ENCODE assay signal across 9 mouse cellular contexts in the genomic region with DNA sequence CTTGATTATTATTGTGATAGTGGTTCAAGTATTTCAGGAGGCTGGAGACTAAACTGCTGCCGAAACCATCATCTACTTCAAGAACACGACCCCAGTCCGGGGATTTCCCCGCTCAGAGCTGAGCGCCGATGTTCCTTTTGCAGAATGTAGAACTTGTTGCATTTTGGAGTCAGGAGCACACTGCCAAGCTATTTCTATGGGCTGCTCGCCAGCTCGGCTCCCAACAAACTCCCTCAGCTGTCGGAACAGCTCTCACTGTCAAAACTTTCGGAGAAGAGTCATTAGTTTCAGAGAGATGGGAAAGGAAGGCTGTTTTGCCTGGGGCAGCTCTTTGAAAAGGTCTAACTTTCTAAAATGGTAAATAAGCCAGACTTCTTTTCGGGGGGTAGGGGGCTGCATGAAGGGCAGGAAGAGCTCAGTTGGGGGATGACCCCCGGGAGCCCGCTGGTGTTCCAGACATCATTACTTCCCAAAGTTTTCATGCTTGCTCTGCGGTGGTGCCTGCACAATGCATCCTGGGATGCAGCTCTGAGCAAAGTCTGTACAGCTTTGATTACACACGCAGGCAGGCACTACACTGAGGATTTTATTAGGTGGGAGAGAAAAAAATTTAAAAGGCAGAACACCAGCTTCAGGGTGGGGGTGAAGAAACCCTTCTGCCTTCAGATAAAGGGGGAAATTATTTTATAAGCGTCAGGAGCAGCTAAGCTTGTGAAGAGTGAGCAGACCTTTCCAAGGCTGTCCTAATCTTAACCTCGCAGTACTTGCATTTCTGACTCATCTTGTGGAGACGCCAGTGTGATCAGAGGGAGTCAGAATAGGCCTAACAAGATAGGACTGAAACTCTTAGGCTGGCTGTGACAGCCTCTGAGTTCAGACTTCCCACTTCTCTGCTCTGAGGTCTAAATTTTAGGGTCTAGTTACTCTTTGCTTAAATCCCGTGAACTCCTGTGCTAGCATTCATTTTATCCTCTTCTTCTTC.
A peak's percentile ranks its signal among the peaks of the same experiment; 100 is the strongest.
DNase-seq lines count a peak whose midpoint lies in the region; ATAC-seq and TF ChIP-seq lines count a peak whose summit lies in the region.
"Had no signal": no experiment of that assay in that cellular context is flagged by ENCODE, and none has a peak within 500 bp of the region (broad histone marks: within the 10 kb centered on the region; RNA-seq: fewer than 3 reads in every experiment).

No protein-coding gene starts in this region.

- no peaks in the 10 kb centered on the region for H3K4me1 ChIP-seq in lung, adult 2 months (ENCODE audit: control insufficient read depth, insufficient read depth, low read length)
- H3K4me1 ChIP-seq: heart, embryonic 15.5 days had no signal

- H3K4me3 ChIP-seq in lung, adult 2 months (replicated peaks; ENCODE audit: extremely low read depth, low read depth, low read length) = no peak overlapping the region
- H3K4me3 ChIP-seq: heart, embryonic 15.5 days had no signal

- TF ChIP-seq CTCF in lung, adult 2 months (IDR thresholded peaks at IDR 0.05; ENCODE audit: insufficient read depth, low read length) = no peak

- peak; percentile 55 to 71 for DNase-seq in adrenal gland, adult (ENCODE audit: inconsistent age in 2 of 2, low spot score in 1 of 2)
- no peak for DNase-seq in adrenal gland, postnatal 4 days (ENCODE audit: low spot score in 2 of 2)
- DNase-seq in lung, adult 18-20 months = peak; percentile 5 to 14
- no peak for DNase-seq in lung, adult 2 months
- DNase-seq in heart, postnatal 4 days = peak; percentile 64
- peak; percentile 34 for DNase-seq in lung, postnatal 14 days
- DNase-seq in thymus, postnatal 10 days (ENCODE audit: low spot score in 2 of 2) = no peak

- 62% methylated on average over 19 of the region's 19 CpGs for WGBS in lung, adult 2 months

- no peak for TF ChIP-seq POLR2A in lung, adult 2 months (IDR thresholded peaks at IDR 0.05; ENCODE audit: borderline replicate concordance, extremely low read depth, low read depth, low read length)

- ATAC-seq in erythroid progenitor cell, adult 5-6 weeks (replicated peaks; ENCODE audit: low FRiP score, poor library complexity, severe bottlenecking) = no peak

Comparison
In these comparisons a context has a peak if more than half of its experiments do, and no peak if none do; other contexts are left out.
1. DNase-seq: peak in adrenal gland, adult (2 of 2), lung, adult 18-20 months (2 of 2), heart, postnatal 4 days (single experiment) and lung, postnatal 14 days (single experiment); none in adrenal gland, postnatal 4 days (0 of 2), lung, adult 2 months (single experiment) and thymus, postnatal 10 days (0 of 2).